Mouse (Mus musculus) lung, adult 2 months (tissue): ENCODE results near the gene Tpgs1.

Source experiments
- CTCF ChIP-seq: fragments of 200-500 bp; IDR thresholded peaks from 2 replicates; pipeline ENCODE4 v1.5.1; 2011; ENCODE audit warnings: mild to moderate bottlenecking, low read length, control low read depth; ENCODE audit not compliant: insufficient read depth
- POLR2A ChIP-seq: fragments of 200-500 bp; IDR thresholded peaks from 2 replicates; pipeline ENCODE4 v1.6.1; 2011; ENCODE audit warnings: low read depth, mild to moderate bottlenecking, control low read depth, low read length, borderline replicate concordance; ENCODE audit errors: extremely low read depth

GRCm38 (mm10) chr10:79628377-79628776 lies 40.8 kb upstream of the Tpgs1 start:
- no peak for TF ChIP-seq CTCF
- no peak for TF ChIP-seq POLR2A
